12 mouse cellular contexts compared by ENCODE assay signal in the genomic region with DNA sequence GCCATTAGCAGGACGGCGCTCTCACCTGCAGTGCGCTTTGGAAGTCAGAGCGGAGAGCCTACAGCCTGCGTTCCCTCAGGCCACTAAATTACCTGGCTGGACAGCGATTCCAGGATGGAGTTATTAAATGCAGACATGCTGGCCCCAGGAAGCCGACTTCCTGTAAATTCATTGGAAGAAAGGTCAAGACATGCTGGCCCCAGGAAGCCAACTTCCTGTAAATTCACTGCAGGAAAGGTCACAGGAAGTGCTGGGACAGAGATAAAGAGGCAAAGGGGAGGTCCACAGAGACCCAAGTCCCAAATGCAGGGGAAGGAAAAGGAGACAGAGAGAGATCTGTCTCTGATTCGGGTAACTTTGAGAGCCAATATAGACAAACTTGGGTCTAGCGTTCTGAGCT.
DNase-seq lines count a peak whose midpoint lies in the region; ATAC-seq and TF ChIP-seq lines count a peak whose summit lies in the region.
"Had no signal": no experiment of that assay in that cellular context is flagged by ENCODE, and none has a peak within 500 bp of the region (broad histone marks: within the 10 kb centered on the region; RNA-seq: fewer than 3 reads in every experiment).

No protein-coding gene starts in this region.

- TF ChIP-seq POLR2A in liver, adult 2 months (IDR thresholded peaks at IDR 0.05; ENCODE audit: extremely low read depth, insufficient read depth, low read length) = no peak

- H3K36me3 ChIP-seq in liver, adult 2 months (ENCODE audit: control insufficient read depth, insufficient read depth, low read length) = no peaks in the 10 kb centered on the region
- no peaks in the 10 kb centered on the region for H3K36me3 ChIP-seq in heart, postnatal 0 days (replicated peaks; ENCODE audit: control insufficient read depth, insufficient read depth, low read length)
- H3K36me3 ChIP-seq: limb, embryonic 12.5 days had no signal

- no peak for ATAC-seq in heart, postnatal 0 days (ENCODE audit: insufficient read depth, low read depth)
- ATAC-seq: hindbrain, embryonic 16.5 days had no signal

- no peak overlapping the region for H3K9ac ChIP-seq in liver, adult 2 months (ENCODE audit: low read depth, low read length)
- H3K9ac ChIP-seq in heart, postnatal 0 days (replicated peaks; ENCODE audit: low read depth, low read length) = no peak overlapping the region
- H3K9ac ChIP-seq: limb, embryonic 12.5 days had no signal

- intact Hi-C loops in left cerebral cortex, adult 2 months (cut with DNase I) = no loop called here

- H3K9me3 ChIP-seq in heart, postnatal 0 days (replicated peaks; ENCODE audit: control insufficient read depth, low read length) = no peaks in the 10 kb centered on the region
- H3K9me3 ChIP-seq: limb, embryonic 12.5 days had no signal

- H3K4me3 ChIP-seq in liver, adult 2 months (ENCODE audit: insufficient read depth, low read depth, low read length) = no peak overlapping the region
- no peak overlapping the region for H3K4me3 ChIP-seq in heart, postnatal 0 days (ENCODE audit: low read depth, low read length)
- H3K4me3 ChIP-seq in left cerebral cortex, adult 2 months = no peak overlapping the region
- H3K4me3 ChIP-seq: limb, embryonic 12.5 days had no signal

- TF ChIP-seq CTCF in liver, adult 2 months (IDR thresholded peaks at IDR 0.05; ENCODE audit: low read depth, low read length) = no peak
- TF ChIP-seq CTCF in heart, postnatal 0 days (IDR thresholded peaks at IDR 0.05; ENCODE audit: low read depth) = no peak
- TF ChIP-seq CTCF in left cerebral cortex, adult 2 months (IDR thresholded peaks at IDR 0.05) = no peak

- H3K27ac ChIP-seq in liver, adult 2 months (replicated peaks; ENCODE audit: insufficient read depth, low read depth, low read length) = no peak overlapping the region
- H3K27ac ChIP-seq in heart, postnatal 0 days (ENCODE audit: low read depth) = no peak overlapping the region
- H3K27ac ChIP-seq in left cerebral cortex, adult 2 months = no peak overlapping the region
- H3K27ac ChIP-seq: limb, embryonic 12.5 days; stomach, postnatal 0 days had no signal

- TF ChIP-seq EP300 in heart, postnatal 0 days (IDR thresholded peaks at IDR 0.05; ENCODE audit: low read depth) = peak; percentile 94

- WGBS in liver, adult 2 months = 76% methylated on average over 9 of the region's 9 CpGs
- 59% methylated on average over 9 of the region's 9 CpGs for WGBS in heart, postnatal 0 days

- peak; percentile 17 for DNase-seq in liver, adult 2 months (ENCODE audit: extremely low read depth, low read depth, low spot score)
- no peak for DNase-seq in liver
- DNase-seq in heart, postnatal 0 days (ENCODE audit: low spot score) = no peak
- peak; percentile 16 to 43 for DNase-seq in kidney, postnatal 4 days
- DNase-seq in skeletal muscle tissue, adult 2 months (ENCODE audit: low read depth, low spot score) = peak; percentile 18
- DNase-seq in urinary bladder, postnatal 14 days (ENCODE audit: low spot score) = no peak
- DNase-seq in urinary bladder, postnatal 25 days (ENCODE audit: low spot score) = no peak
- no peak for DNase-seq in left cerebral cortex, adult 2 months (ENCODE audit: extremely low spot score in 1 of 2, low spot score in 2 of 2)
- DNase-seq: cerebellum, adult 9-11 months had no signal

- no peak overlapping the region for H3K4me2 ChIP-seq in heart, postnatal 0 days (ENCODE audit: low read depth, low read length)
- H3K4me2 ChIP-seq: limb, embryonic 12.5 days had no signal

- H3K4me1 ChIP-seq in liver, adult 2 months (ENCODE audit: control insufficient read depth, insufficient read depth, low read length) = no peaks in the 10 kb centered on the region
- H3K4me1 ChIP-seq in heart, postnatal 0 days (ENCODE audit: control insufficient read depth, insufficient read depth) = no peaks in the 10 kb centered on the region

- H3K79me2 ChIP-seq in liver, adult 2 months (ENCODE audit: control insufficient read depth, insufficient read depth, low read length) = no peaks in the 10 kb centered on the region

- no peaks in the 10 kb centered on the region for H3K27me3 ChIP-seq in liver, adult 2 months (ENCODE audit: control insufficient read depth, insufficient read depth, low read length)
- 0 out of 2 replicates have a peak, but pooled peaks cover 3% of the 10 kb centered on the region for H3K27me3 ChIP-seq in heart, postnatal 0 days (ENCODE audit: control insufficient read depth, insufficient read depth, low read length)

Comparison
In these comparisons a context has a peak if more than half of its experiments do, and no peak if none do; other contexts are left out.
1. DNase-seq: peak in liver, adult 2 months (single experiment), kidney, postnatal 4 days (2 of 2) and skeletal muscle tissue, adult 2 months (single experiment); none in liver (single experiment), heart, postnatal 0 days (single experiment), urinary bladder, postnatal 14 days (single experiment), urinary bladder, postnatal 25 days (single experiment) and left cerebral cortex, adult 2 months (0 of 2).